Mouse (Mus musculus) kidney, embryonic 14.5 days (tissue): ENCODE data around the gene Asb5. TPM values are rescaled to one million over a fixed set of nuclear protein-coding genes. Genes with fewer than 3 reads are reported as not detected.

Experiments used
- ATAC-seq: fragments of 200-750 bp; cut with Nextera tagmentation; 2 replicates; pipeline ENCODE4 v1.8.0; 2017; ENCODE audit warnings: moderate number of reproducible peaks, mild to moderate bottlenecking, moderate TSS enrichment, moderate library complexity; ENCODE audit not compliant: low FRiP score, low TSS enrichment
- H3K27ac ChIP-seq: fragments of 300-500 bp; sonication (generic); 2 replicates; pipeline ENCODE4 v1.5.1; 2014; ENCODE audit warnings: low read depth, mild to moderate bottlenecking, low read length, moderate library complexity, mixed read lengths
- H3K27me3 ChIP-seq: fragments of 300-500 bp; sonication (generic); 2 replicates; pipeline ENCODE4 v1.6.1; 2014; ENCODE audit warnings: mild to moderate bottlenecking, low read length; ENCODE audit not compliant: control insufficient read depth, insufficient read depth
- H3K36me3 ChIP-seq: fragments of 300-500 bp; sonication (generic); 2 replicates; pipeline ENCODE4 v1.6.1; 2014; ENCODE audit warnings: low read length, mixed read lengths; ENCODE audit not compliant: control insufficient read depth, insufficient read depth
- H3K4me1 ChIP-seq: fragments of 300-500 bp; sonication (generic); 2 replicates; pipeline ENCODE4 v1.6.1; 2014; ENCODE audit warnings: low read length, mixed read lengths; ENCODE audit not compliant: control insufficient read depth, insufficient read depth
- H3K4me2 ChIP-seq: fragments of 300-500 bp; sonication (generic); replicated peaks from 2 replicates; pipeline ENCODE4 v1.6.1; 2014; ENCODE audit warnings: low read depth, mild to moderate bottlenecking, low read length
- H3K4me3 ChIP-seq: fragments of 300-500 bp; sonication (generic); 2 replicates; pipeline ENCODE4 v1.5.1; 2014; ENCODE audit warnings: mild to moderate bottlenecking, low read length
- H3K9ac ChIP-seq: fragments of 300-500 bp; sonication (generic); 2 replicates; pipeline ENCODE4 v1.6.1; 2014; ENCODE audit warnings: low read depth, mild to moderate bottlenecking, low read length, moderate library complexity
- H3K9me3 ChIP-seq: fragments of 300-500 bp; sonication (generic); 2 replicates; pipeline ENCODE4 v1.6.1; 2016; ENCODE audit warnings: low read length; ENCODE audit not compliant: control insufficient read depth
- WGBS: fragments of 180-500 bp; shearing (Covaris S2); extraction: QIAGEN DNeasy Blood & Tissue Kit; methylation state at CpG from one replicate; pipeline ENCODE4 v1.1.7; 2014; 5-methylcytosine and 5-hydroxymethylcytosine counted together
- polyA plus RNA-seq: library from polyadenylated mRNA; unstranded; fragments of >200 nt; fragmentation: Nextera tagmentation; extraction: Ambion mirVana; gene quantifications from 2 replicates; pipeline ENCODE4 v1.2.1, GENCODE M21; 2014

Gene Asb5
- polyA plus RNA-seq, 1 experiment from 2014 or later, result 7.0 TPM

GRCm38 (mm10) chr8:54562137-54562536 is 32.8 kb downstream of the Asb5 start:
- Histone ChIP-seq H3K4me1 (no peaks in the 10 kb centered on the region), H3K9ac (no peak overlapping the region), H3K4me2 (no peak overlapping the region), H3K9me3 (no peaks in the 10 kb centered on the region), H3K27me3 (no peaks in the 10 kb centered on the region), H3K36me3 (no peaks in the 10 kb centered on the region), H3K4me3 (no peak overlapping the region), H3K27ac (no peak overlapping the region)
- ATAC-seq, result no peak
- 65% methylated on average over 4 of the region's 4 CpGs for WGBS

- WGBS, result 73% methylated on average over 1 of the region's 1 CpGs
- no peak for ATAC-seq
- Histone ChIP-seq H3K9me3 (no peaks in the 10 kb centered on the region), H3K9ac (no peak overlapping the region), H3K27me3 (no peaks in the 10 kb centered on the region), H3K27ac (no peak overlapping the region), H3K4me2 (no peak overlapping the region), H3K36me3 (no peaks in the 10 kb centered on the region), H3K4me3 (no peak overlapping the region), H3K4me1 (no peaks in the 10 kb centered on the region)
Measured at GRCm38 (mm10) chr8:54565181-54565580, 35.8 kb downstream of the Asb5 start.

GRCm38 (mm10) chr8:54565603-54566260 is 36.4 kb downstream of the Asb5 start:
- H3K36me3 ChIP-seq, result no peaks in the 10 kb centered on the region
- no peak overlapping the region for H3K27ac ChIP-seq
- no peaks in the 10 kb centered on the region for H3K9me3 ChIP-seq
- H3K4me1 ChIP-seq, result no peaks in the 10 kb centered on the region
- no peak overlapping the region for H3K4me2 ChIP-seq
- no peaks in the 10 kb centered on the region for H3K27me3 ChIP-seq
- H3K4me3 ChIP-seq, result no peak overlapping the region
- ATAC-seq, result no peak
- 87% methylated on average over 7 of the region's 7 CpGs for WGBS
- H3K9ac ChIP-seq, result no peak overlapping the region

GRCm38 (mm10) chr8:54567168-54567567 is 37.8 kb downstream of the Asb5 start:
- H3K4me1 ChIP-seq, result no peaks in the 10 kb centered on the region
- H3K36me3 ChIP-seq, result no peaks in the 10 kb centered on the region
- no peak for ATAC-seq
- no peaks in the 10 kb centered on the region for H3K27me3 ChIP-seq
- H3K4me3 ChIP-seq, result no peak overlapping the region
- WGBS, result 74% methylated on average over 2 of the region's 2 CpGs
- no peaks in the 10 kb centered on the region for H3K9me3 ChIP-seq
- H3K27ac ChIP-seq, result no peak overlapping the region
- H3K4me2 ChIP-seq, result no peak overlapping the region
- no peak overlapping the region for H3K9ac ChIP-seq

- H3K4me2 ChIP-seq, result no peak overlapping the region
- H3K4me1 ChIP-seq, result no peaks in the 10 kb centered on the region
- no peak overlapping the region for H3K9ac ChIP-seq
- no peaks in the 10 kb centered on the region for H3K36me3 ChIP-seq
- WGBS, result 54% methylated on average over 15 of the region's 15 CpGs
- H3K4me3 ChIP-seq, result no peak overlapping the region
- H3K9me3 ChIP-seq, result no peaks in the 10 kb centered on the region
- H3K27me3 ChIP-seq, result no peaks in the 10 kb centered on the region
- no peak for ATAC-seq
- no peak overlapping the region for H3K27ac ChIP-seq
Measured at GRCm38 (mm10) chr8:54570618-54571609, 41.5 kb downstream of the Asb5 start.

GRCm38 (mm10) chr8:54581436-54581835 is 52.1 kb downstream of the Asb5 start:
- Histone ChIP-seq H3K27ac (no peak overlapping the region), H3K9me3 (no peaks in the 10 kb centered on the region), H3K4me2 (no peak overlapping the region), H3K4me1 (no peaks in the 10 kb centered on the region), H3K36me3 (no peaks in the 10 kb centered on the region), H3K9ac (no peak overlapping the region), H3K27me3 (no peaks in the 10 kb centered on the region), H3K4me3 (no peak overlapping the region)
- 84% methylated on average over 3 of the region's 3 CpGs for WGBS
- ATAC-seq, result no peak

GRCm38 (mm10) chr8:54582886-54583285 is 53.5 kb downstream of the Asb5 start:
- H3K4me3 ChIP-seq, result no peak overlapping the region
- H3K4me1 ChIP-seq, result no peaks in the 10 kb centered on the region
- no peak overlapping the region for H3K4me2 ChIP-seq
- 19% methylated on average over 1 of the region's 1 CpGs for WGBS
- ATAC-seq, result no peak
- H3K27me3 ChIP-seq, result no peaks in the 10 kb centered on the region
- no peak overlapping the region for H3K27ac ChIP-seq
- no peak overlapping the region for H3K9ac ChIP-seq
- no peaks in the 10 kb centered on the region for H3K9me3 ChIP-seq
- no peaks in the 10 kb centered on the region for H3K36me3 ChIP-seq

- WGBS, result 88% methylated on average over 5 of the region's 5 CpGs
- Histone ChIP-seq H3K9ac (no peak overlapping the region), H3K4me1 (no peaks in the 10 kb centered on the region), H3K36me3 (no peaks in the 10 kb centered on the region), H3K27ac (no peak overlapping the region), H3K27me3 (no peaks in the 10 kb centered on the region), H3K4me2 (no peak overlapping the region), H3K4me3 (no peak overlapping the region), H3K9me3 (no peaks in the 10 kb centered on the region)
- ATAC-seq, result no peak
Measured at GRCm38 (mm10) chr8:54594634-54595033, 65.3 kb downstream of the Asb5 start.

GRCm38 (mm10) chr8:54596051-54596450 is 66.7 kb downstream of the Asb5 start:
- 54% methylated on average over 2 of the region's 2 CpGs for WGBS
- Histone ChIP-seq H3K36me3 (no peaks in the 10 kb centered on the region), H3K27ac (no peak overlapping the region), H3K4me1 (no peaks in the 10 kb centered on the region), H3K4me3 (no peak overlapping the region), H3K9ac (no peak overlapping the region), H3K27me3 (no peaks in the 10 kb centered on the region), H3K9me3 (no peaks in the 10 kb centered on the region), H3K4me2 (no peak overlapping the region)
- no peak for ATAC-seq
